Mouse (Mus musculus) kidney, postnatal 0 days (tissue): Measurements from ENCODE around the gene Tfap2b. TPM values are rescaled to one million over a fixed set of nuclear protein-coding genes. Genes with fewer than 3 reads are reported as not detected.

Source experiments
- ATAC-seq: fragments of 200-750 bp; cut with Nextera tagmentation; replicated peaks from 2 replicates; pipeline ENCODE4 v1.8.0; 2017; ENCODE audit warnings: low read depth, moderate number of reproducible peaks, moderate TSS enrichment, moderate library complexity; ENCODE audit not compliant: low FRiP score
- DNase-seq: peaks from one replicate; pipeline ENCODE4 v3.0.0-alpha.2; 2016; ENCODE audit warnings: low spot score
- H3K27ac ChIP-seq: fragments of 300-500 bp; sonication (generic); 2 replicates; pipeline ENCODE4 v1.5.1; 2014; ENCODE audit warnings: mild to moderate bottlenecking
- H3K27me3 ChIP-seq: fragments of 300-500 bp; sonication (generic); 2 replicates; pipeline ENCODE4 v1.6.1; 2014; ENCODE audit warnings: low read length, mixed read lengths; ENCODE audit not compliant: insufficient read depth
- H3K36me3 ChIP-seq: fragments of 300-500 bp; sonication (generic); 2 replicates; pipeline ENCODE4 v1.6.1; 2014; ENCODE audit warnings: low read length, mixed read lengths; ENCODE audit not compliant: insufficient read depth
- H3K4me1 ChIP-seq: fragments of 300-500 bp; sonication (generic); replicated peaks from 2 replicates; pipeline ENCODE4 v1.6.1; 2014; ENCODE audit warnings: antibody characterized with exemption, low read length, mixed read lengths; ENCODE audit not compliant: insufficient read depth
- H3K4me2 ChIP-seq: fragments of 300-500 bp; sonication (generic); 2 replicates; pipeline ENCODE4 v1.6.1; 2014; ENCODE audit warnings: mild to moderate bottlenecking, low read length, moderate library complexity, mixed read lengths
- H3K4me3 ChIP-seq: fragments of 300-500 bp; sonication (generic); replicated peaks from 2 replicates; pipeline ENCODE4 v1.5.1; 2014; ENCODE audit warnings: low read depth, low read length
- H3K9ac ChIP-seq: fragments of 300-500 bp; sonication (generic); 2 replicates; pipeline ENCODE4 v1.6.1; 2014; ENCODE audit warnings: low read depth, low read length
- H3K9me3 ChIP-seq: fragments of 300-500 bp; sonication (generic); replicated peaks from 2 replicates; pipeline ENCODE4 v1.6.1; 2016; ENCODE audit warnings: low read length, inconsistent platforms, mixed read lengths
- CTCF ChIP-seq: IDR thresholded peaks from 2 replicates; pipeline ENCODE4 v1.5.1; 2016; ENCODE audit warnings: antibody characterized with exemption, low read depth, mild to moderate bottlenecking, moderate library complexity
- WGBS: fragments of 180-500 bp; shearing (Covaris S2); extraction: QIAGEN DNeasy Blood & Tissue Kit; methylation state at CpG from one replicate; pipeline ENCODE4 v1.1.7; 2014; 5-methylcytosine and 5-hydroxymethylcytosine counted together
- polyA plus RNA-seq: library from polyadenylated mRNA; unstranded; fragments of >200 nt; fragmentation: Nextera tagmentation; extraction: Ambion mirVana; gene quantifications from 2 replicates; pipeline ENCODE4 v1.2.1, GENCODE M21; 2015

Tfap2b gene
- polyA plus RNA-seq, 1 experiment from 2014 or later = 62.3 TPM

DNA sequence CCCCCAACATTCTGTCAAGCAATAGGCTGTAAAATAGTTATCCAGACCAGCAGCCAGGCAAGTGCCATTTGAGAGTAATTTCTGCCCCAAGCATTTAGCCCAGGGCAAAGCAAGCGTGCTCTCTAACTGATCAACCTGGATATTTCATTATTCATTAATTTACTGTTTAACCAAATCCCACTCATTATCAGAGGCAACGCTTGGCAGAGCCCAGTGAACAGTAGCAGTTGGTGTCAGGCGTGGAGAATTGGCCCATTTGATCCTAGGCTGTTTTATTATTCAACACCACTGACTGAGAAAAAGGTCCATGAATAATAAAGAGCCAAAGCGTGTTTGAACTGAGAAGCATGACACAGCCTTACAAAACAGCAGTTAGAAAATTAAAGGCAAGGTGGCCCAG lies 36.3 kb downstream of the Tfap2b start:
- Histone ChIP-seq H3K9ac (no peak overlapping the region), H3K36me3 (no peaks in the 10 kb centered on the region), H3K4me3 (no peak overlapping the region), H3K4me2 (no peak overlapping the region), H3K27ac (no peak overlapping the region), H3K27me3 (peaks cover 9% of the 10 kb centered on the region; the same call in 1 of the 2 replicates), H3K9me3 (no peaks in the 10 kb centered on the region), H3K4me1 (no peaks in the 10 kb centered on the region)
- ATAC-seq (peak; percentile 77; the same call in 1 of the 2 replicates), DNase-seq (peak; percentile 35)
- 9% methylated on average over 4 of the region's 4 CpGs for WGBS
- TF ChIP-seq CTCF = no peak

DNA sequence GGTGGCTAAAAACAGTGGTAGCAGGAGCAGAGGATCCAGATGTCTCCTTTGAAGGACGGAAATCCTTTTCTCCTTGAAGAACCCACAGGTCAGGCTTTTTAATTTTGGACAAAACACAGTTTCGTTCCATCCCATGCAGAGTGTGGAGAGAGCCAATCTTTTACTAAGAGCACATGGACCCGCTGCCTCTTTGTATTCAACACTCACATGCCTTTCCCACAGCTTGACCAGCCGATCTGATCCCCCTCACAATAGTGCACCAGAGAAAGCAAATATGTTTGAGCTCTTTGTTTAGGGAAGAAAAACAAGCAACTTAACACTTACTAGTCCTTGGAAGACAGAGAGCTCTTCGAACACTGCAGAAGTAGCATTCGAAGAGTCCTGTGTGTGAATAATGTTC lies 42.6 kb downstream of the Tfap2b start:
- Histone ChIP-seq H3K4me1 (no peaks in the 10 kb centered on the region), H3K4me3 (no peak overlapping the region), H3K4me2 (no peak overlapping the region), H3K36me3 (no peaks in the 10 kb centered on the region), H3K9me3 (no peaks in the 10 kb centered on the region), H3K27ac (no peak overlapping the region), H3K9ac (no peak overlapping the region), H3K27me3 (no peaks in the 10 kb centered on the region)
- WGBS = 75% methylated on average over 6 of the region's 6 CpGs
- DNase-seq (no peak), ATAC-seq (no peak)
- no peak for TF ChIP-seq CTCF

DNA sequence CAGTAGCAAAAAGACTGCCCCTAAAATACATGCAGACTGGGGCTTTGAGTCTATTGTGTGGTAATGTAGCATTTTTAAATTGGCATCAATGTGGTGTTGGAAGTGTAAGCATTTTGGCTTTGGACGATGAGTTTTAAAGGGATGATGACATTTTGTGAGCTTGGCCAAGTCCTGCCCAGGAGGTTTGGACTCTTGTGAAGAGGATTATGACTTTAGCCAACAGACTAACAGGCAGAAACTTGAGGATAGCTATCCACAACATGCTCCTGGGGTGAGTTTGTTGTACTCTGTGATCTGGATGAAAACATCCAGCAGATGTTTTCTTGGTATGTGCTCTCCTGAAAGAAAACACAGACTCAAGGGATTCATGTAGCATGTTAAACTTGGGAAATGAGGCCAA lies 60.9 kb downstream of the Tfap2b start:
- Histone ChIP-seq H3K27ac (no peak overlapping the region), H3K9ac (no peak overlapping the region), H3K9me3 (no peaks in the 10 kb centered on the region), H3K4me2 (no peak overlapping the region), H3K27me3 (no peaks in the 10 kb centered on the region), H3K4me1 (no peaks in the 10 kb centered on the region), H3K4me3 (no peak overlapping the region), H3K36me3 (no peaks in the 10 kb centered on the region)
- no peak for TF ChIP-seq CTCF
- ATAC-seq (no peak), DNase-seq (no peak)
- 87% methylated on average over 1 of the region's 1 CpGs for WGBS

Other genes starting within 250 kb of the Tfap2b start
- gene Tfap2d, start 105.9 kb upstream of the Tfap2b start, polyA plus RNA-seq = not detected in 2 replicates